Mouse (Mus musculus) hindbrain, embryonic 16.5 days (tissue): ENCODE data around the gene Nek1. TPM values are rescaled to one million over a fixed set of nuclear protein-coding genes. Genes with fewer than 3 reads are reported as not detected.

Experiments
- polyA plus RNA-seq: library from polyadenylated mRNA; unstranded; fragments of >200 nt; fragmentation: Nextera tagmentation; extraction: Ambion mirVana; gene quantifications from 2 replicates; pipeline ENCODE4 v1.2.1, GENCODE M21; 2015

Nek1 gene
- polyA plus RNA-seq, 1 experiment from 2014 or later = 26.4 TPM

Other genes starting within 250 kb of the Nek1 start
- gene Hpf1, start 102.8 kb upstream of the Nek1 start, polyA plus RNA-seq = 97.8 and 103 TPM in 2 replicates
- gene Clcn3, start 9.9 kb upstream of the Nek1 start, polyA plus RNA-seq = 79.0 and 79.5 TPM in 2 replicates
- 23.3 and 28.2 TPM in 2 replicates for gene Sh3rf1, start 230.7 kb downstream of the Nek1 start, polyA plus RNA-seq